Mouse (Mus musculus): ENCODE data around the gene Nfil3. TPM values are rescaled to one million over a fixed set of nuclear protein-coding genes. Genes with fewer than 3 reads are reported as not detected.

The Nfil3 gene
- polyA plus RNA-seq, 1 experiment: 4.0 TPM

DNA sequence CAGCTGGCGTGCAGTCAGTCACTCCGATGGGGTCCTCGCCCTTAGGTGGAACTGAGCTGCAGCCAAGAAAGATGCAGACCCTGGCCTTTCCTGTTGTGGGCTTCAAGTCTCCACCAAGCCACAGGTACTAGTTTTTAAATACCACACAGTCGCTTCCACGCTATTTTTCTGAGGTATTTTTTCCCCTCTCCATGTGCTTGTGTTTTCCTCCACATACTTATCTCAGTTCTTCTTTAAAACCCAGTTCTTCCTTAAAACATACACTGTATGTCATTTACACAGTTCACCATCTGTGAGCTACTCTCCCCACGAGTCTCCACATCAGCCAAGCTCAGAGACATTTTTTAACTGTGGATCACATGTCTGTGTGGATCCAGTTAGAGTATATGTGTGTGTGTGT lies 10.0 kb downstream of the Nfil3 start:
- H3K27me3 ChIP-seq (replicated peaks; ENCODE audit: control insufficient read depth, insufficient read depth, low read length): no peaks in the 10 kb centered on the region
- no peak overlapping the region for H3K4me3 ChIP-seq (ENCODE audit: insufficient read depth, low read depth, low read length)
- H3K36me3 ChIP-seq (ENCODE audit: control insufficient read depth, insufficient read depth, low read length): peaks cover 2% of the 10 kb centered on the region; the same call in 1 of the 2 replicates
- TF ChIP-seq POLR2A (IDR thresholded peaks at IDR 0.05; ENCODE audit: low read depth, low read length) (no peak), CTCF (conservative IDR thresholded peaks at IDR 0.05; ENCODE audit: insufficient read depth, insufficient read length, low read depth, low read length) (no peak)
- no peak for DNase-seq
- peaks cover 9% of the 10 kb centered on the region for H3K4me1 ChIP-seq (ENCODE audit: control insufficient read depth, insufficient read depth, low read length)
- WGBS: 87% methylated on average over 6 of the region's 6 CpGs
- H3K27ac ChIP-seq (ENCODE audit: insufficient read depth, low read depth, low read length): no peak overlapping the region

DNA sequence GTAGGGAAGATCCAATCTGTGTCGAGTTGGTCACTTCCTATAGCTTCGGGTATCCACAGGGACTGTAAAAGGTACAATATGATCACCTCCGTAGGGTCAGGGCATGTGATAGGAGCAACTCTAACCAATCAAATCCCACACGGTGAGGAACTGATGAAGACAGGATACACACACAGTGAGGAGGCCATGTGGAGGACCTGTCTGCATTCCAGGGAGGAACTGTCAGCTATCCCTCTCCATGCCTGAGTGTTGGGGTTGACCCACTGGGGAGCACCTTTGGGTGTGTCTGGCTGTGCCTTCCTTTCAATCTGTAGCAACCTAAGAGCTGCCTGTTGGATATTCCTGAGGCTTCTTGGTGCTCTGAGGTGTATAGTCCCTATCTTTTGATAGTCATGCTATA lies 18.0 kb downstream of the Nfil3 start:
- no peak for TF ChIP-seq POLR2A (IDR thresholded peaks at IDR 0.05; ENCODE audit: low read depth, low read length)
- TF ChIP-seq CTCF (conservative IDR thresholded peaks at IDR 0.05; ENCODE audit: insufficient read depth, insufficient read length, low read depth, low read length): no peak
- Histone ChIP-seq H3K4me3 (ENCODE audit: insufficient read depth, low read depth, low read length) (no peak overlapping the region), H3K27ac (ENCODE audit: insufficient read depth, low read depth, low read length) (no peak overlapping the region), H3K4me1 (ENCODE audit: control insufficient read depth, insufficient read depth, low read length) (no peaks in the 10 kb centered on the region), H3K36me3 (ENCODE audit: control insufficient read depth, insufficient read depth, low read length) (peaks cover 1% of the 10 kb centered on the region; the same call in 1 of the 2 replicates), H3K27me3 (replicated peaks; ENCODE audit: control insufficient read depth, insufficient read depth, low read length) (no peaks in the 10 kb centered on the region)
- WGBS: 93% methylated on average over 4 of the region's 4 CpGs
- no peak for DNase-seq

DNA sequence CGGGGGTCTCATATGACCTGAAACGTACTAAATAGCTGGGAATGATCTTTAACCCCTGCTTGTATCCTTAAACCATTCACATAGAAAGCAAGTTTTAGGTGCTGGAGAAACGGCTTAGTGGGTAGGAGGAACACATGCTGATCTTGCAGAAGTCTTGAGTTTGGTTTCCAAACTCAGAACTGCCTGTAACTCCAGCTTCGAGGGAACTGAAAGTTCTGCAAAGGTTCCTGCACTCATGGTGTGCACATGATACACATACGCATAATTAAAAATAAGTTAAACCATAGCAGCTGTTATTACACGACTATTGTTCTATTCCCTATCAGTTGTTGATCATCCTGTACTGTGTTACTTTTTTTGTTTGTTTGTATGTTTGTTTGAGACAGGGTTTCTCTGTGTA lies 18.5 kb downstream of the Nfil3 start:
- TF ChIP-seq POLR2A (IDR thresholded peaks at IDR 0.05; ENCODE audit: low read depth, low read length) (no peak), CTCF (conservative IDR thresholded peaks at IDR 0.05; ENCODE audit: insufficient read depth, insufficient read length, low read depth, low read length) (no peak)
- Histone ChIP-seq H3K4me1 (ENCODE audit: control insufficient read depth, insufficient read depth, low read length) (no peaks in the 10 kb centered on the region), H3K27me3 (replicated peaks; ENCODE audit: control insufficient read depth, insufficient read depth, low read length) (no peaks in the 10 kb centered on the region), H3K4me3 (ENCODE audit: insufficient read depth, low read depth, low read length) (no peak overlapping the region), H3K27ac (ENCODE audit: insufficient read depth, low read depth, low read length) (no peak overlapping the region), H3K36me3 (ENCODE audit: control insufficient read depth, insufficient read depth, low read length) (no peaks in the 10 kb centered on the region)
- 82% methylated on average over 6 of the region's 6 CpGs for WGBS
- DNase-seq: no peak

DNA sequence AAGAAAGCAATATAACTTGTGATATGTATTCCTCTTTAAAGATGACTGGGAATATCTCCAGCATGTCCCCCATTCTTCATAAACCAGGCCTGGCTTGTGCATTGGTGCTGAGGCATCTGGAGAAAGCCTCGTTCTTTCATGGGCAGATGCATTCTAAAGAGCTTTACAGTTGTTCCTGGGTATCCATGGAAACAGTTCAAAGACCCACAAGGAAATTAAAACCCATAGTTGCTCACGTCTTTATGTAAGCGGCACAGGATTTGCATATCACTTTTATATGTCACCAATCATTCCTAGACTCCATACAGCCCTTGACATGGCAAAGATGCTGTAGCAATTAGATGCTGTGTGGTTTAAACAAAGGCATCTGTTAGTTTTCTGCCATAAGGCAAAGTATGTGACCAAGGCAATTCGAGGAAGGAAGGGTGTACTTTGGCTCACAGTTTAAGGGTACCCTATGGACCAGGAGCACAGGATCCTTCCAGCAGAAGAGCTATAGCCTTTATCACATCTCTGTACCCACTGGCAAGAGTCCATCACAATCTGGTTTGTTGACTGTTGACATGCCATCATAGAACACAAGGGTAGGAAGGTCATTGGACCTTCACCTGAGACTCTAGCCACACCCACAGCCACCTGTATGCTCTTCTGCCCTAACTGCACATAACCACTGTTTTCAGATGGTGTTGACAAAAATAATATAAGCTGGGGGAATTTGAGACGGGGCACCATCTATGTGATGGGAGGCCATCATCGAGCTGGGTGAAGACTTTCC lies 26.9 kb downstream of the Nfil3 start:
- 85% methylated on average over 6 of the region's 6 CpGs for WGBS
- Histone ChIP-seq H3K27ac (ENCODE audit: insufficient read depth, low read depth, low read length) (no peak overlapping the region), H3K4me1 (ENCODE audit: control insufficient read depth, insufficient read depth, low read length) (no peaks in the 10 kb centered on the region), H3K4me3 (ENCODE audit: insufficient read depth, low read depth, low read length) (no peak overlapping the region), H3K27me3 (replicated peaks; ENCODE audit: control insufficient read depth, insufficient read depth, low read length) (no peaks in the 10 kb centered on the region), H3K36me3 (ENCODE audit: control insufficient read depth, insufficient read depth, low read length) (no peaks in the 10 kb centered on the region)
- DNase-seq: no peak
- TF ChIP-seq CTCF (conservative IDR thresholded peaks at IDR 0.05; ENCODE audit: insufficient read depth, insufficient read length, low read depth, low read length): no peak
- no peak for TF ChIP-seq POLR2A (IDR thresholded peaks at IDR 0.05; ENCODE audit: low read depth, low read length)

DNA sequence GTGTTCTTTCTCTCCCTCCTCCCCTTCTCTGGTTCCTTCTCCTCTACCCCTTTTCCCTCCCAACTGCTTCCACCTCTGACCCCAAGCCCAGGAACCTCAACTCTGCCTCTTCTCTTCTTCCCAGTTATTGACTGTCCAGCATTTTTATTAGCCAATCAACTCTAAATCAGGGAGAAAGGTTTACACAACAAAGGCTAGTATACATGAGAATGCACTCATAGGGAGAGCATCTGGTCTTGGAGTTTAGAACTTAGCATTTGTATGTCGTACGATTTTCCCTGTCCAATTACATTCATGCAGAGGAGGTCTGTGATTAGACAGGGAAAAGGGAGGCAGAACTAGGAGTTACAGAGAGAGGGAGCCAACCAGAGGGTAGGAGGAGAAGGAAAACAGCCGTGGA lies 31.7 kb downstream of the Nfil3 start:
- H3K36me3 ChIP-seq (ENCODE audit: control insufficient read depth, insufficient read depth, low read length): no peaks in the 10 kb centered on the region
- H3K4me3 ChIP-seq (ENCODE audit: insufficient read depth, low read depth, low read length): no peak overlapping the region
- 88% methylated on average over 3 of the region's 3 CpGs for WGBS
- no peaks in the 10 kb centered on the region for H3K4me1 ChIP-seq (ENCODE audit: control insufficient read depth, insufficient read depth, low read length)
- DNase-seq: no peak
- H3K27ac ChIP-seq (ENCODE audit: insufficient read depth, low read depth, low read length): no peak overlapping the region
- H3K27me3 ChIP-seq (replicated peaks; ENCODE audit: control insufficient read depth, insufficient read depth, low read length): no peaks in the 10 kb centered on the region
- TF ChIP-seq CTCF (conservative IDR thresholded peaks at IDR 0.05; ENCODE audit: insufficient read depth, insufficient read length, low read depth, low read length) (no peak), POLR2A (IDR thresholded peaks at IDR 0.05; ENCODE audit: low read depth, low read length) (no peak)

DNA sequence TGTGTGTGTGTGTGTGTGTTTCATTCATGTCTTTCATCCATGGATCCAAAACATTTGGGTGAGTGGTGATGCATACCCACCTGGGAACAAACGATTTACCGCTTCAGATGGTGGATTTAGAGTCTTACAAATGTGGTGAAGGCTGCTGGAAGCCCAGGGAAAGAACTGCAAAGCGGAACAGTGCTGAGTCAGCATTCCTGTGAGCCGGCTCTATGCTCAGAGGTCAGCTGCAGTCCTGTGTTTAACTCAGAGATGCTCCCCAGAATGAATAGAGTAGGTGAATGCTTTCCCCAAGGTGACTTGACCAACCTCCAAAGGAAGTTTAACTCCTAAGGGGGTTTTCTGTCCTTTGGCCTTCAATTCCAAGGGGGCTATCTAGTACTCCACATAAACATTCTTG lies 33.3 kb downstream of the Nfil3 start:
- 66% methylated on average over 4 of the region's 4 CpGs for WGBS
- H3K27ac ChIP-seq (ENCODE audit: insufficient read depth, low read depth, low read length): no peak overlapping the region

DNA sequence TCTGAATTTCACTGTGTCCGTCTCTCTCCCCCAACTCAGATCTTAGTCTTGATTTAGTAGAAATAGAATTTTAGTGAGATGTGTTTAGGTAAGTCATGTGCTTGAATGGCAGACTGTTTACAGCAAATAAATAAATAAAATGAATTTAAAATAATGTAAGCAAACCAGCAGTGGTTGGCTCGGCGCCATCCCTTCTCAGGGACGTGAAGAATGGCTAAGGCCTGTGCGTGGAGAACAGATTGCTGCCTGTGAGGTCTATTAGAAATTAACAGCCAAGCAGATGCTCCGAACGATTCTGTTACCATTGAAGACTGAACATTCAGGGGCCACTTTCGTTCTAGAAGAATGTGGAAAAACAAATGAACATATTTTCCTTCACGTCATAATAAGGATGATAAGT lies 35.1 kb downstream of the Nfil3 start:
- H3K4me1 ChIP-seq (ENCODE audit: control insufficient read depth, insufficient read depth, low read length): 0 out of 2 replicates have a peak, but pooled peaks cover 4% of the 10 kb centered on the region
- no peak overlapping the region for H3K4me3 ChIP-seq (ENCODE audit: insufficient read depth, low read depth, low read length)
- 87% methylated on average over 9 of the region's 9 CpGs for WGBS
- DNase-seq: no peak
- no peaks in the 10 kb centered on the region for H3K36me3 ChIP-seq (ENCODE audit: control insufficient read depth, insufficient read depth, low read length)
- no peaks in the 10 kb centered on the region for H3K27me3 ChIP-seq (replicated peaks; ENCODE audit: control insufficient read depth, insufficient read depth, low read length)
- no peak overlapping the region for H3K27ac ChIP-seq (ENCODE audit: insufficient read depth, low read depth, low read length)
- TF ChIP-seq CTCF (conservative IDR thresholded peaks at IDR 0.05; ENCODE audit: insufficient read depth, insufficient read length, low read depth, low read length): no peak
- no peak for TF ChIP-seq POLR2A (IDR thresholded peaks at IDR 0.05; ENCODE audit: low read depth, low read length)

More for the DNA sequence above, 33.3 kb downstream of the Nfil3 start:
- Histone ChIP-seq H3K4me3 (ENCODE audit: insufficient read depth, low read depth, low read length) (no peak overlapping the region), H3K27me3 (replicated peaks; ENCODE audit: control insufficient read depth, insufficient read depth, low read length) (no peaks in the 10 kb centered on the region), H3K4me1 (ENCODE audit: control insufficient read depth, insufficient read depth, low read length) (0 out of 2 replicates have a peak, but pooled peaks cover 4% of the 10 kb centered on the region), H3K36me3 (ENCODE audit: control insufficient read depth, insufficient read depth, low read length) (no peaks in the 10 kb centered on the region)
- no peak for TF ChIP-seq POLR2A (IDR thresholded peaks at IDR 0.05; ENCODE audit: low read depth, low read length)
- DNase-seq: no peak

All from kidney, adult 2 months (tissue).